ENCODE assay signal across 17 mouse cellular contexts in the genomic region with DNA sequence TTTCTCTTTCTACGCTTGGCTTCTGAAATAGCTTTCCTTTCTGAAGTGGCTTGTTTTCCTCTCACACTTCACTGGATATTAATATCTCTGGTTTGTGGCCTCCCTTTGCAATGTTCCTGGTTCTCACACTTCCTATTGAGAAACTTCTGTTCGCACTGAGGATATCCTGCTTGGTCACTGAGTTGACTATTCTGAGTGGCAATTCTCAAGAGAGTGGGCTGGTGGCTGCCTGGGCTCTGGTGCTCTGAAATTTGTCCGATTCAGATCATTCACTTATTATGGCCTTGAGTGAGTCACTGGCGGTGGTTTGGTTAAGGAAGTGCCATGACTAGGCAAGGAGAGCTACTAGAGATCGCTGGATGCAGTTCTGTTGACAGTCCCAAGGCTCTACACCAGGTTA.
DNase-seq lines count a peak whose midpoint lies in the region; ATAC-seq and TF ChIP-seq lines count a peak whose summit lies in the region.
"Had no signal": no experiment of that assay in that cellular context is flagged by ENCODE, and none has a peak within 500 bp of the region (broad histone marks: within the 10 kb centered on the region; RNA-seq: fewer than 3 reads in every experiment).

No protein-coding gene starts in this region.

- no peak for TF ChIP-seq POLR2A in myocyte (IDR thresholded peaks at IDR 0.05; ENCODE audit: insufficient read length, low read depth)

- no peaks in the 10 kb centered on the region for H3K4me1 ChIP-seq in forebrain, embryonic 10.5 days
- no peaks in the 10 kb centered on the region for H3K4me1 ChIP-seq in midbrain, embryonic 13.5 days (replicated peaks)
- H3K4me1 ChIP-seq: liver, embryonic 13.5 days; neural tube, embryonic 13.5 days; stomach, embryonic 15.5 days had no signal

- H3K9ac ChIP-seq in midbrain, embryonic 13.5 days (replicated peaks): no peak overlapping the region
- H3K9ac ChIP-seq: liver, embryonic 13.5 days; neural tube, embryonic 13.5 days; stomach, embryonic 15.5 days had no signal

- 86% methylated on average over 5 of the region's 5 CpGs for WGBS in forebrain, embryonic 10.5 days
- WGBS in midbrain, embryonic 13.5 days: 83% methylated on average over 5 of the region's 5 CpGs

- no peak overlapping the region for H3K4me3 ChIP-seq in myocyte
- H3K4me3 ChIP-seq in forebrain, embryonic 10.5 days: no peak overlapping the region
- no peak overlapping the region for H3K4me3 ChIP-seq in midbrain, embryonic 13.5 days (replicated peaks)
- H3K4me3 ChIP-seq: left cerebral cortex, adult 2 months; liver, embryonic 13.5 days; neural tube, embryonic 13.5 days; stomach, embryonic 15.5 days had no signal

- H3K36me3 ChIP-seq in myocyte (ENCODE audit: control insufficient read depth, insufficient read depth): no peaks in the 10 kb centered on the region
- no peaks in the 10 kb centered on the region for H3K36me3 ChIP-seq in forebrain, embryonic 10.5 days (replicated peaks)
- no peaks in the 10 kb centered on the region for H3K36me3 ChIP-seq in midbrain, embryonic 13.5 days
- H3K36me3 ChIP-seq: liver, embryonic 13.5 days; neural tube, embryonic 13.5 days; stomach, embryonic 15.5 days had no signal

- no peaks in the 10 kb centered on the region for H3K9me3 ChIP-seq in forebrain, embryonic 10.5 days
- no peaks in the 10 kb centered on the region for H3K9me3 ChIP-seq in midbrain, embryonic 13.5 days
- H3K9me3 ChIP-seq: liver, embryonic 13.5 days; neural tube, embryonic 13.5 days; stomach, embryonic 15.5 days had no signal

- no peak overlapping the region for H3ac ChIP-seq in myocyte (ENCODE audit: control insufficient read depth, insufficient read length)

- no peaks in the 10 kb centered on the region for H3K79me2 ChIP-seq in myocyte (ENCODE audit: control insufficient read depth, insufficient read depth)

- ATAC-seq in midbrain, embryonic 13.5 days: no peak
- ATAC-seq: activated CD4-positive, CD25-positive, alpha-beta regulatory T cell, adult 4 months; inflammation-experienced regulatory T-cells, adult 6 months had no signal

- DNase-seq in adrenal gland, adult (ENCODE audit: inconsistent age in 2 of 2, low spot score in 1 of 2): peak; percentile 33 to 62
- no peak for DNase-seq in adrenal gland, adult 18-20 months (ENCODE audit: low spot score in 2 of 2)
- DNase-seq in layer of hippocampus, adult 9-11 months: peak; percentile 57
- no peak for DNase-seq in layer of hippocampus, adult 18-20 months (ENCODE audit: low spot score in 2 of 2)
- peak; percentile 46 for DNase-seq in c-Kit-positive CD71-negative TER-119-negative erythroid progenitor cells, embryonic 14.5 days (ENCODE audit: low read depth)
- DNase-seq in forebrain, embryonic 10.5 days (ENCODE audit: extremely low spot score, low spot score): no peak
- DNase-seq: cerebellum, adult 8-10 months; kidney, postnatal 14 days; liver, embryonic 13.5 days had no signal

- no peak overlapping the region for H3K27ac ChIP-seq in forebrain, embryonic 10.5 days
- H3K27ac ChIP-seq in midbrain, embryonic 13.5 days: no peak overlapping the region
- H3K27ac ChIP-seq: left cerebral cortex, adult 2 months; liver, embryonic 13.5 days; neural tube, embryonic 13.5 days; stomach, embryonic 15.5 days had no signal

- H3K27me3 ChIP-seq in myocyte (ENCODE audit: control insufficient read depth, insufficient read depth, insufficient read length): no peaks in the 10 kb centered on the region
- no peaks in the 10 kb centered on the region for H3K27me3 ChIP-seq in forebrain, embryonic 10.5 days (ENCODE audit: poor library complexity, severe bottlenecking)
- H3K27me3 ChIP-seq in midbrain, embryonic 13.5 days: no peaks in the 10 kb centered on the region
- H3K27me3 ChIP-seq: liver, embryonic 13.5 days; neural tube, embryonic 13.5 days; stomach, embryonic 15.5 days had no signal

- H3K4me2 ChIP-seq in myocyte (ENCODE audit: low read depth): peak overlapping the region; percentile 46
- H3K4me2 ChIP-seq in midbrain, embryonic 13.5 days (replicated peaks): no peak overlapping the region
- H3K4me2 ChIP-seq: liver, embryonic 13.5 days; midbrain, embryonic 11.5 days; neural tube, embryonic 13.5 days; stomach, embryonic 15.5 days had no signal

TF ChIP-seq in myocyte, 11 proteins besides CTCF, POLR2A, EP300 and RAD21:
- TF ChIP-seq CEBPB (IDR thresholded peaks at IDR 0.05; ENCODE audit: insufficient read depth, poor library complexity, severe bottlenecking) (no peak), MYOD1 (IDR thresholded peaks at IDR 0.05; ENCODE audit: control insufficient read depth in 1 of 3, insufficient read length in 2 of 3, low read depth in 2 of 3) (no peak), REST (IDR thresholded peaks at IDR 0.05; ENCODE audit: insufficient read depth, insufficient read length) (no peak), TCF3 (IDR thresholded peaks at IDR 0.05; ENCODE audit: insufficient read length, low read depth) (no peak), POLR2AphosphoS2 (IDR thresholded peaks at IDR 0.05; ENCODE audit: insufficient read length, low read depth) (no peak), MAX (IDR thresholded peaks at IDR 0.05; ENCODE audit: low read depth) (no peak), E2F4 (IDR thresholded peaks at IDR 0.05; ENCODE audit: insufficient read depth) (no peak), TCF12 (IDR thresholded peaks at IDR 0.05; ENCODE audit: insufficient read depth, poor library complexity, severe bottlenecking) (no peak), SRF (IDR thresholded peaks at IDR 0.05; ENCODE audit: control insufficient read depth, insufficient read length, low read depth) (no peak), USF1 (IDR thresholded peaks at IDR 0.05; ENCODE audit: low read depth) (no peak), MYOG (IDR thresholded peaks at IDR 0.05; ENCODE audit: control insufficient read depth in 1 of 3, insufficient read depth in 1 of 3, insufficient read length in 2 of 3, low read depth in 2 of 3) (no peak)
TF ChIP-seq in myocyte: peak in this region for 0.

Comparison
In these comparisons a context has a peak if more than half of its experiments do, and no peak if none do; other contexts are left out.
1. DNase-seq: peak in adrenal gland, adult (2 of 2), layer of hippocampus, adult 9-11 months (single experiment) and c-Kit-positive CD71-negative TER-119-negative erythroid progenitor cells, embryonic 14.5 days (single experiment); none in adrenal gland, adult 18-20 months (0 of 2), layer of hippocampus, adult 18-20 months (0 of 2) and forebrain, embryonic 10.5 days (single experiment).